Mouse (Mus musculus) kidney, postnatal 14 days (tissue): ENCODE measurements around the gene Lcmt1.

ENCODE experiments used
- DNase-seq: peaks from one replicate; pipeline ENCODE4 v3.0.0; 2022; ENCODE audit warnings: mixed read lengths

Gene Lcmt1

GRCm38 (mm10) chr7:123461316-123461715, 91.7 kb downstream of the Lcmt1 start:
- DNase-seq = no peak

- peak; percentile 76 for DNase-seq
Measured at GRCm38 (mm10) chr7:123462070-123462501, 92.5 kb downstream of the Lcmt1 start, which contains the start of gene Aqp8. Gene Aqp8 (plus strand): TSS chr7:123462291.

DNA sequence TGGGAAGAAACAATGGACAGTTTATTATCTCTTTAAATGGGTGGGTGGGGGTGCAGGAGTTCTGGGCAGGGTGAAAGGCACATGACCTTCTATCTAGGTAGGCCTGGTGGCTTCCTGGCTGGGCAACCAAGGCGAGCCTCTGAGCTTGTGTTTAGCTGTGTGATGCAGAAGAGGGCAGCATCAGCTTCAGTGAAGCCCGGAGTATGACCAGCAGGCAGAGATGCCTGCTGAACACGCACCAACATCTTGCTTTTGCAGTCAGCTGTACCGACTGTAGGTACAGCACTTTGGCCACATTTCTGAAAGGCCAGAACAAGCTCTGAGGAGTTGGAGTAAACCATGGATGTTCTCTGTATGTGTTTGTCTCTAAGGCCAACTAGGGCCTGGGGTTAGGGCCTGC, 94.0 kb downstream of the Lcmt1 start:
- DNase-seq = no peak

GRCm38 (mm10) chr7:123465692-123466387, 96.3 kb downstream of the Lcmt1 start:
- DNase-seq = peak; percentile 80

DNA sequence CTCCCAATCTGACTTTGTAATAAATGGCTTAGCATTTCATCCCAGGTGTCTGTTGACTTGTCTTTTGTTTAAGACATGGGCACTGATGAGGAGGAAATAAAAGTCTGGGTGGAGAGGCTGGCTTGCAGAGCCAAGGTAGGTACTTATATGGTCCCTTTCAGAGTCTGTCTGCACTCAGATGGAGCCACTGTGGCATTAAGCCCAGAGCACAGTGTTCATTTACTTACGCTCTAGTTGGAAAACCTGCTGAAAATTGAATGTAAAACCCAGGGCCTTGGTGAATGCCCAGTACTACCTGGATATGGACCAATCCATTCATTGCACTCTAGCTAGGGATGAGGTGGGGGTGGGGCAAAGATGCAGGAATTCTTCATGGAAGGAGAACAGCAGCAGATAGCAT, 98.4 kb downstream of the Lcmt1 start:
- no peak for DNase-seq
